Mouse (Mus musculus): Measurements from ENCODE around the gene Phactr3. TPM values are rescaled to one million over a fixed set of nuclear protein-coding genes. Genes with fewer than 3 reads are reported as not detected.

Gene Phactr3
- polyA plus RNA-seq, 1 experiment from 2014 or later = 0.39 TPM

DNA sequence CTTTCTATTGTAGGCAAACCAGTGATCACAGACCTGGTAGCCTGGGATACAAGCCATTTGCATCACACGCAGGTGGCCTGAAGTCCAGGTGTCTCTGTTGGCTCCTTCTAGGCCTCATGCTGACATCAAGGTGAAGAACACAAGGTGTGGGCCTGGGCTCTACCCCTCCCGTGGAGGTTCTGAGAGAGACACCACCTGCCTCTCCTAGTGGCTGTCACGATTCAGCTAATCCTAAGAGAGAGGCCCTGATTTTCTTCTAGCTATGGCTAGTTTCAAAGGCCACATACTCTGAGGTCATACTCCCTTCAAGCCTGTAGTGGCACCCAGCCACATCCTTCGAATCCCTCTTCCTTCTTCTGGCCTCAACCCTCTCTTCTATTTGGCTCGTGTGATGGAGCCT lies 12.2 kb downstream of the Phactr3 start:
- ATAC-seq (replicated peaks; ENCODE audit: low FRiP score, low read depth) = no peak
- Histone ChIP-seq H3K27ac (no peak overlapping the region), H3K27me3 (ENCODE audit: insufficient read depth, low read length) (no peaks in the 10 kb centered on the region), H3K4me3 (replicated peaks; ENCODE audit: low read depth, low read length) (no peak overlapping the region), H3K36me3 (ENCODE audit: insufficient read depth, low read length) (no peaks in the 10 kb centered on the region), H3K4me1 (replicated peaks; ENCODE audit: insufficient read depth, low read length) (no peaks in the 10 kb centered on the region), H3K4me2 (ENCODE audit: low read length) (no peak overlapping the region), H3K9ac (ENCODE audit: low read depth, low read length) (no peak overlapping the region), H3K9me3 (replicated peaks; ENCODE audit: low read length) (no peaks in the 10 kb centered on the region)
- no peak for TF ChIP-seq CTCF (IDR thresholded peaks at IDR 0.05; ENCODE audit: low read depth)
- no peak for DNase-seq (ENCODE audit: low spot score)
- 76% methylated on average over 5 of the region's 5 CpGs for WGBS

DNA sequence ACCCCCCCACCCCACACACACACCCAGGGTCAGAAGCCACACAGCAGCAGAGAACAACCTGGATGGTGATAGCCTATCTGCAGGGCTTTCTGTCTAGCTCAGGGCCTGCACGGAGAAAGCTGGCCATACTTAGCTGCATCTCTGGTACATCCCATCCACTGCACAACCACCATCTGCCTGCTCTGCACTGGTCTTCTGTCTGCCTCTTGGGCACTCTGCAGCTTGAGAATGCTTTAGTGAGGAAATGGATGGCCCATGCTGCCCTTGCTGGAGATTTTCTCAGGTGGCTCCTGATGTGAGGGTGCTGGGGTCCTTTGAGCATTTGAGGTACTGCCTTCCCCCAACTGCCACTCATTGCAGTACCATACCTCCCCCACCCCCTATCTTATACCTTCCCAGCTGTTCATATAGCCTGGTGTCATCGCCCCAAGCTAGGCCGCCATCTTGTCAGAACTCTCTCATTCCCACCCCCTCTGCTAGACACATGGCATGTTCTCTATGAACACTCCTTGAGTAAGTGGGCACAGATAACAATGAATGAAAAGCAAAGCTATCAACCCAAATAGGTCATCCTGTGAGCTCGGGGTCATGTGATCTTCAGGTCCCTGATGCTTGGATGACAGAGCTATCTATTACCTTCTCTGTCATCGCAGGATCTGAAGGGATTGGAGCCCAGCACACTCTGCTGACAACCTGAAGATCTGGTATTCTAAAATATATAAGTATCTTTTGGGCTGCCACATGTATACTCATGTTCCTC lies 13.0 kb downstream of the Phactr3 start:
- no peak for TF ChIP-seq CTCF (IDR thresholded peaks at IDR 0.05; ENCODE audit: low read depth)
- Histone ChIP-seq H3K4me2 (ENCODE audit: low read length) (no peak overlapping the region), H3K9ac (ENCODE audit: low read depth, low read length) (no peak overlapping the region), H3K27me3 (ENCODE audit: insufficient read depth, low read length) (no peaks in the 10 kb centered on the region), H3K36me3 (ENCODE audit: insufficient read depth, low read length) (no peaks in the 10 kb centered on the region), H3K9me3 (replicated peaks; ENCODE audit: low read length) (no peaks in the 10 kb centered on the region), H3K4me1 (replicated peaks; ENCODE audit: insufficient read depth, low read length) (no peaks in the 10 kb centered on the region), H3K4me3 (replicated peaks; ENCODE audit: low read depth, low read length) (no peak overlapping the region), H3K27ac (no peak overlapping the region)
- ATAC-seq (replicated peaks; ENCODE audit: low FRiP score, low read depth) (no peak), DNase-seq (ENCODE audit: low spot score) (no peak)
- 91% methylated on average over 5 of the region's 5 CpGs for WGBS

DNA sequence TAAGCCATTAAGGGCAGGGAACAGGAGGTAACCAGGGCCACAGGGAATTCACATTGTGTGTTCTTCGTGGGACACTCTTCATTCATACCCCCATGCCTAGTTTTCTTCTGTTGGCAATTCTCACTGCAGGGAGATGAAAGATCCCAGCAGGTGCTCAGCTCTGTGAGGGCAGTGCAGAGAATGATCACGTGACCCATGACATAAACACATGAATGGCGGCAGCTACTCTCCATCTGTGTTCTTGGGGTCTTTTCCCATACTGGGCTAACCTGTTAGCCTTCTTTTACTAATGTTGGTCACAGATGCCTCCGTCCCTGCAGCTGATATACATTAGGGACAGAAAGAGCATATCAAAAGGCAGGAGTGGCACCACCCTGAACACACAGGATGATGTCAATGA lies 16.9 kb downstream of the Phactr3 start:
- 40% methylated on average over 4 of the region's 4 CpGs for WGBS

DNA sequence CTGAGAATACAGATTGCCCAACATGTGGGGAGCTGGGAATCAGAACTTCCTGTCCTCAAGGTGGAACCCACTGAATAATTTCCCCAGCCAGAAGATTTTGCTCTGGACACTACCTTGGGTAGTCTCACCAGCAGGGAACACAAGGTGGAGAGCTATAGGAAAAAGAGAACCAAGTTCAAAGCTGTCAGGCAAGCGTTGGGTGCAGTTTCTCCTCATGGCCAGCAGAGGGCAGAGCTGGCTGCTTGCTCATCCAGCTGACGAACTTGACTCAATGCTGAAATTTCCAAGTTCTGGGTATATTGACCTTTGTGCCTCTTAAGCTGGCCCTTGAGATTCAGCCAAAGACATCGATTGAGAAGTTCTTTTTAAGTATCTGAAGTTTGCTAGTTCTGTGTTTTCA lies 18.7 kb downstream of the Phactr3 start:
- no peak overlapping the region for H3K4me3 ChIP-seq (replicated peaks; ENCODE audit: low read depth, low read length)
- no peaks in the 10 kb centered on the region for H3K4me1 ChIP-seq (replicated peaks; ENCODE audit: insufficient read depth, low read length)
- peaks cover 11% of the 10 kb centered on the region for H3K27me3 ChIP-seq (ENCODE audit: insufficient read depth, low read length)
- no peaks in the 10 kb centered on the region for H3K36me3 ChIP-seq (ENCODE audit: insufficient read depth, low read length)
- H3K9ac ChIP-seq (ENCODE audit: low read depth, low read length) = no peak overlapping the region
- ATAC-seq (replicated peaks; ENCODE audit: low FRiP score, low read depth) = no peak
- H3K27ac ChIP-seq = no peak overlapping the region
- peak; percentile 91 for TF ChIP-seq CTCF (IDR thresholded peaks at IDR 0.05; ENCODE audit: low read depth)
- DNase-seq (ENCODE audit: low spot score) = peak; percentile 68
- H3K4me2 ChIP-seq (ENCODE audit: low read length) = no peak overlapping the region
- 5% methylated on average over 3 of the region's 3 CpGs for WGBS
- H3K9me3 ChIP-seq (replicated peaks; ENCODE audit: low read length) = no peaks in the 10 kb centered on the region

More for the DNA sequence above, 16.9 kb downstream of the Phactr3 start:
- no peak overlapping the region for H3K9ac ChIP-seq (ENCODE audit: low read depth, low read length)
- no peak for DNase-seq (ENCODE audit: low spot score)
- H3K27me3 ChIP-seq (ENCODE audit: insufficient read depth, low read length) = no peaks in the 10 kb centered on the region
- H3K4me3 ChIP-seq (replicated peaks; ENCODE audit: low read depth, low read length) = no peak overlapping the region
- H3K36me3 ChIP-seq (ENCODE audit: insufficient read depth, low read length) = no peaks in the 10 kb centered on the region
- H3K27ac ChIP-seq = no peak overlapping the region
- H3K4me2 ChIP-seq (ENCODE audit: low read length) = no peak overlapping the region
- TF ChIP-seq CTCF (IDR thresholded peaks at IDR 0.05; ENCODE audit: low read depth) = no peak
- H3K9me3 ChIP-seq (replicated peaks; ENCODE audit: low read length) = no peaks in the 10 kb centered on the region
- no peak for ATAC-seq (replicated peaks; ENCODE audit: low FRiP score, low read depth)
- H3K4me1 ChIP-seq (replicated peaks; ENCODE audit: insufficient read depth, low read length) = no peaks in the 10 kb centered on the region

DNA sequence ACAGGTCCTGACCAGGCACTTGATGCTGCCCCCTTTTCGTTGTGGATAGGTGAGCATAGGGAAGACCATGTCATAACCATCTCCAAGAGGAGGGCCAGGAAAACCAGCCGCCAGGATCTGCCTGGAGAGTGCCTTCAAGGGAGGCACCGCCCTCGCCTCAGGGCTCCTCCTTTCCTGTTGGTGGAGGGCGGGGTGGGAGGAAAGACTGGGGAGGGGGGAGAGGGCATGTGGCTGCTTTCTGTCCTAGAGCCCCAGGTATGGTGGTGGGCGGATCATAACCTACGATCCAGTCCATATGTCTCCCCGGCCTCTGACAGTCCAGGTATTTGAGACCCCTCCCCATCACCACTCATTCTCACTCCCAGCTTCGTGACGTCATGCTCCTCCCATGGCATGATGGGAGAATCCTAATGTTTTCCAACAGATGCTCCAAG lies 22.7 kb downstream of the Phactr3 start:
- WGBS = under 1% methylated on average over 9 of the region's 10 CpGs
- H3K9me3 ChIP-seq (replicated peaks; ENCODE audit: low read length) = no peaks in the 10 kb centered on the region
- TF ChIP-seq CTCF (IDR thresholded peaks at IDR 0.05; ENCODE audit: low read depth) = no peak
- no peak overlapping the region for H3K4me3 ChIP-seq (replicated peaks; ENCODE audit: low read depth, low read length)
- H3K27ac ChIP-seq = no peak overlapping the region
- no peak overlapping the region for H3K9ac ChIP-seq (ENCODE audit: low read depth, low read length)
- no peak for DNase-seq (ENCODE audit: low spot score)
- 0 out of 2 replicates have a peak, but pooled peaks have one; percentile 25 for ATAC-seq (replicated peaks; ENCODE audit: low FRiP score, low read depth)
- no peaks in the 10 kb centered on the region for H3K4me1 ChIP-seq (replicated peaks; ENCODE audit: insufficient read depth, low read length)
- peaks cover 15% of the 10 kb centered on the region for H3K27me3 ChIP-seq (ENCODE audit: insufficient read depth, low read length)
- 0 out of 2 replicates have a peak overlapping the region, but pooled peaks have one; percentile 43 for H3K4me2 ChIP-seq (ENCODE audit: low read length)
- no peaks in the 10 kb centered on the region for H3K36me3 ChIP-seq (ENCODE audit: insufficient read depth, low read length)

DNA sequence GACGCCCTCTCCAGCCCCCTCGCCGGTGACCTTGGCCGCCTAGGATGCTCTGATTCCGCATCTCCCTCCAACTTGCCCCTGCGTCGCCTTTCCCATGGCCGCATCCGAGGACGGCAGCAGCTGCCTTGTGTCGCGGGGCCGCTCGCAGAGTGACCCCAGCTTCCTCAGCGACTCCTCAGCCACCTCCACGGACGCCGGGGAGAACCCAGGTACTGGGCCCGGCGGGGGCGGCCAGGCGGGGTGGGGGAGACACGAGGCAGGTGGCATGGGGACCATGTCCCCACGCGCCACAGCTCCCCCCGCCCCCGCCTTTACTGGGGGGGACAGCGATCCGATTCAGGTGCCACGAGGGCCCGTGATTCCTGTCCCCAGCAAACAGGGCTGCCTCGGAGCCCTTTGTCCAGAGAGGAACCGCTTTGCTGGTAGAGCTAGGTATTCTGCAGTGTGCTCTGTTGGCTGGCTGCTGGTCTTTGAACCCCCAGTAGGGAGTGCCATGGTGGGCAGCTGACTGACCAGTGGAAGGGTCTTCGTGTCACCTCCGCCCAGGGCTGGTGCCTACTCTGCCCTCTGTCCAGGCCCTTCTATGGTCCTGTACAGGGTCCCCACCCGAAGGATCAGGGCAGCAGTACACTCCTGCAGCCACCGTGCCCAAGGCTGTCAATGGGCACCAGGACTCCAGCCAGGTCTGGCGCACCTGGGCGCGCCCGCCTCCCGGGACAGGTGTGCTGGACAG lies 23.7 kb downstream of the Phactr3 start:
- H3K4me1 ChIP-seq (replicated peaks; ENCODE audit: insufficient read depth, low read length) = no peaks in the 10 kb centered on the region
- DNase-seq (ENCODE audit: low spot score) (no peak), ATAC-seq (replicated peaks; ENCODE audit: low FRiP score, low read depth) (no peak; the same call in 1 of the 2 replicates)
- TF ChIP-seq CTCF (IDR thresholded peaks at IDR 0.05; ENCODE audit: low read depth) = no peak
- 8% methylated on average over 42 of the region's 42 CpGs for WGBS
- no peaks in the 10 kb centered on the region for H3K9me3 ChIP-seq (replicated peaks; ENCODE audit: low read length)
- H3K4me3 ChIP-seq (replicated peaks; ENCODE audit: low read depth, low read length) = 0 out of 2 replicates have a peak overlapping the region, but pooled peaks have one; percentile 13
- peaks cover 15% of the 10 kb centered on the region for H3K27me3 ChIP-seq (ENCODE audit: insufficient read depth, low read length)
- no peaks in the 10 kb centered on the region for H3K36me3 ChIP-seq (ENCODE audit: insufficient read depth, low read length)
- H3K27ac ChIP-seq = no peak overlapping the region
- no peak overlapping the region for H3K9ac ChIP-seq (ENCODE audit: low read depth, low read length)
- peak overlapping the region; percentile 43 for H3K4me2 ChIP-seq (ENCODE audit: low read length)
